Mouse (Mus musculus): ENCODE data around the gene Tmem151a. TPM values are rescaled to one million over a fixed set of nuclear protein-coding genes. Genes with fewer than 3 reads are reported as not detected.
"Not testable (repeated sequence)": the region's sequence is repeated elsewhere in the genome, so short reads cannot be mapped to it uniquely, and the experiment has no call there.

The Tmem151a gene
- total and polyA plus RNA-seq, 2 experiments from 2014 or later, result 71.5 to 76.6 TPM

DNA sequence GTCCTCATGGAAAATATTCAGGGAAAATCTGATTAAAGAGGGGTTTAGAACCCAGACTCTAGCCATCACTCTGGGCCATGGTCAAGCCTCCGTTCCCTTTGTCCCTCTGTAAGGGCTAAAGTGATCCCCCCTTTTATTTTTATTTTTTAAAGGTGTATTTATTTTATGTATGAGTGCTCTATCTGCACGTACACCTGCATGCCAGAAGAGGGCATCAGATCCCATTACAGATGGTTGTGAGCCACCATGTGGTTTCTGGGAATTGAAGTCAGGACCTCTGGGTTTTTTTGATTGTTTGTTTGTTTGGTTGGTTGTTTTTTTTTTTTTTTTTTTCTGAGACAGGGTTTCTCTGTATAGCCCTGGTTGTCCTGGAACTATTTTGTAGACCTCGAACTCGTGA is 1.2 kb upstream of the Tmem151a start:
- DNase-seq (ENCODE audit: low spot score); H3K36me3 ChIP-seq (ENCODE audit: insufficient read depth, low read length); H3K27ac ChIP-seq; H3K9ac ChIP-seq (replicated peaks; ENCODE audit: low read length); H3K4me2 ChIP-seq (ENCODE audit: low read depth, low read length); H3K27me3 ChIP-seq (ENCODE audit: insufficient read depth, low read length); H3K4me3 ChIP-seq (ENCODE audit: low read length); H3K9me3 ChIP-seq (ENCODE audit: low read length); ATAC-seq: not testable (repeated sequence)
- WGBS, result 53% methylated on average over 4 of the region's 4 CpGs
- peak; percentile 48 for TF ChIP-seq CTCF (IDR thresholded peaks at IDR 0.05; ENCODE audit: low read depth)
- peaks cover 13% of the 10 kb centered on the region; the same call in 1 of the 2 replicates for H3K4me1 ChIP-seq (ENCODE audit: insufficient read depth, low read length)

DNA sequence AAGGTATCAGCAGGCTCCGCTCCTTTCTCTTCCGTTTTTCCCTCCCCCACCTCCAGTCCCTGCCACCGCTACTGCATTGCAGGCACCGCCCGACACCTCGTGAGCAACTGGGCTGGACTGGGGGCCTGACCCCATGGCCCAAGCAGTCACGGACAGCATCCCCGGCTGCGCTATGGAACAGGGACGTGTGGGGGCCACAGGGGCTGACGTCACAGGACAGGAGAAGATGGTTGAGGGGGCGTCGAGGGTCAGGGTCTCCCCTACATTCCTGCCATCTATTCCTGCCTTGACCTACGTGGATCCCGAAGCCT is 542 bp downstream of the Tmem151a start:
- TF ChIP-seq CTCF (IDR thresholded peaks at IDR 0.05; ENCODE audit: low read depth), result no peak
- Histone ChIP-seq H3K27ac (peak overlapping the region; percentile 71), H3K4me1 (ENCODE audit: insufficient read depth, low read length) (peaks cover 13% of the 10 kb centered on the region; the same call in 1 of the 2 replicates), H3K4me2 (ENCODE audit: low read depth, low read length) (peak overlapping the region; percentile 67), H3K9ac (replicated peaks; ENCODE audit: low read length) (peak overlapping the region; percentile 86), H3K9me3 (ENCODE audit: low read length) (no peaks in the 10 kb centered on the region), H3K27me3 (ENCODE audit: insufficient read depth, low read length) (no peaks in the 10 kb centered on the region), H3K4me3 (ENCODE audit: low read length) (peak overlapping the region; percentile 69), H3K36me3 (ENCODE audit: insufficient read depth, low read length) (no peaks in the 10 kb centered on the region)
- WGBS, result under 1% methylated on average over 15 of the region's 15 CpGs
- DNase-seq (ENCODE audit: low spot score) (no peak), ATAC-seq (no peak)

DNA sequence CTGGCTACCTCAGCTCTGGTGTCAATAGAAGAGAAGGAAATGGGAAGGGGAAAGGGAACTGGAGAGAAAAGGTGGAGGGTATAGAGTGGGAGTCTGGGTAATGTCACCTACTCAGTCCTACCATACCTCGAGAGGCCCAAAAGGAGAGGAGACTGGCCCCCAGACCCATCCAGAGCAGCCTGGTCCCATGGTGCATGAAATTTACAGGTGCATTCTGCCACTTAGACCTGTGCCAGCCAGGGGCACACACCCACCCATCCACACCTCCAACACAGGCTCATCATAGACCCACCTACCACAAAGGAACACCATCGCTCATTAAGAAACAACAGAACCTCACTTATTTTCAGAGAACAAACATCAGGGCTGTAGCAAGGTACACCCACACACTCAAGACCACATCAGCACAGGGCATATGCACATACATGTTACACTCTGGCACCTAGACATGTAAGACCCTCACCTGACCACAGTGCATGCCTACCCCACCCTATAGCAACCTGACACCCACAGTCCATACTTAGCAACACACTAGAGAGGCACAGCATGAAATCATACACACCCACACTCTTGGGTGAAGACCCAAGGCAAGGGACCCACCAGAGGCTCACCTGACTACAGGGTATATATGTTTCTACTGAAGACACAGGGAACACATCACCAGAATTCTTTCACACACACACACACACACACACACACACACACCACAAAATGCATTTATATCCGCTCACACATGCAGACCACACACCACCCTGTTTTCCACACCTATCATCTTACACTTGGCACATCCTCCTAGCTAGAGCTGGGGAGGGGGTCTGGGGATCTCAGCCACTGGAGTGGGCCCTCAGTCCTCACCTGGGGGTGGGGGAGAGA is 1.1 kb downstream of the Tmem151a start:
- DNase-seq (ENCODE audit: low spot score), result peak; percentile 45
- no peaks in the 10 kb centered on the region for H3K9me3 ChIP-seq (ENCODE audit: low read length)
- 63% methylated on average over 3 of the region's 3 CpGs for WGBS
- H3K4me2 ChIP-seq (ENCODE audit: low read depth, low read length), result peak overlapping the region; percentile 67
- TF ChIP-seq CTCF (IDR thresholded peaks at IDR 0.05; ENCODE audit: low read depth), result no peak
- peak overlapping the region; percentile 71 for H3K27ac ChIP-seq
- H3K36me3 ChIP-seq (ENCODE audit: insufficient read depth, low read length), result no peaks in the 10 kb centered on the region
- peak overlapping the region; percentile 69 for H3K4me3 ChIP-seq (ENCODE audit: low read length)
- peak overlapping the region; percentile 86 for H3K9ac ChIP-seq (replicated peaks; ENCODE audit: low read length)
- peaks cover 10% of the 10 kb centered on the region; the same call in 1 of the 2 replicates for H3K4me1 ChIP-seq (ENCODE audit: insufficient read depth, low read length)
- ATAC-seq, result no peak
- H3K27me3 ChIP-seq (ENCODE audit: insufficient read depth, low read length), result no peaks in the 10 kb centered on the region

DNA sequence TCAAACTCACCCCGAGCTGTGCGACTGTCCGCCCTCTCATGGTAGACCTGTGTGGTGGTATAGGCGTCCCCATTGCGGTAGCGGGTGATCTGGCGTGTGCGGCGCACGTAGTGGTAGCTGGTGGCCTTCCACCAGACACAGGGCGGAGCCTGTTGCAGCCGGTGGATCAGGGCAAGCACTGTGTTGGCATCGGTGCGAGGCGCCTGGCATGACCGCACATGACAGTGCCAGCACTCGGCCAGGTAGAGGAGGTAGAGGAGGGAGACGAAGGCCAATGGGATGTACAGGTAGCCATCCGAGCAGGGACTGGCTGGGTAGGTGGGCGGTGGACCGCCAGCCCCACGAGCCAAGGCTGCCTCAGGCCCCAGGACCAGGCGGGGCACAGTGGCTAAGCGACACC is 2.7 kb downstream of the Tmem151a start:
- Histone ChIP-seq H3K4me1 (ENCODE audit: insufficient read depth, low read length) (peaks cover 6% of the 10 kb centered on the region; the same call in 1 of the 2 replicates), H3K4me2 (ENCODE audit: low read depth, low read length) (no peak overlapping the region), H3K27me3 (ENCODE audit: insufficient read depth, low read length) (no peaks in the 10 kb centered on the region), H3K9me3 (ENCODE audit: low read length) (no peaks in the 10 kb centered on the region), H3K27ac (no peak overlapping the region), H3K9ac (replicated peaks; ENCODE audit: low read length) (no peak overlapping the region), H3K36me3 (ENCODE audit: insufficient read depth, low read length) (no peaks in the 10 kb centered on the region), H3K4me3 (ENCODE audit: low read length) (no peak overlapping the region)
- no peak for TF ChIP-seq CTCF (IDR thresholded peaks at IDR 0.05; ENCODE audit: low read depth)
- WGBS, result 71% methylated on average over 24 of the region's 24 CpGs
- DNase-seq (ENCODE audit: low spot score) (no peak), ATAC-seq (no peak)

DNA sequence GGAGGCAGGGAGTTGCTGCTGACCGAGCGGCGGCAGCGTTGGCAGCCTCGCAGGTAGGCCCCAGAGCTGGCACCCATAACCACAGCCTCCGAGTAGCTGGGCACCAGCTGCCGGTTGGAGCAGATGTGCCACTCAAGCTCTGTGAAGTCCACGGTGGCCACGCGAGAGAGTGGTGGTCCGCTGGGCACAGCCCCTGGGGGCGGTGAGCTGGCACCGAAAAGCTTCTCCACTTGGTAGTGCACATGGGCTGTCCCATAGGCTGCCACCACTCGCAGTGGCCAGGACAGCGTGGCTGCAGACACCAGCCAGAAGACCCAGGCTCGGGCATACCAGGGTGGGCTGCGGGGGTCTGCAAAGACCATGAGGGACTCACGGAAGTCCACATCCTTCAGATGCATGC is 3.3 kb downstream of the Tmem151a start:
- Histone ChIP-seq H3K4me2 (ENCODE audit: low read depth, low read length) (no peak overlapping the region), H3K27ac (no peak overlapping the region), H3K4me1 (ENCODE audit: insufficient read depth, low read length) (0 out of 2 replicates have a peak, but pooled peaks cover under 1% of the 10 kb centered on the region), H3K27me3 (ENCODE audit: insufficient read depth, low read length) (no peaks in the 10 kb centered on the region), H3K4me3 (ENCODE audit: low read length) (no peak overlapping the region), H3K36me3 (ENCODE audit: insufficient read depth, low read length) (no peaks in the 10 kb centered on the region), H3K9me3 (ENCODE audit: low read length) (no peaks in the 10 kb centered on the region), H3K9ac (replicated peaks; ENCODE audit: low read length) (no peak overlapping the region)
- no peak for TF ChIP-seq CTCF (IDR thresholded peaks at IDR 0.05; ENCODE audit: low read depth)
- DNase-seq (ENCODE audit: low spot score), result no peak
- 65% methylated on average over 18 of the region's 18 CpGs for WGBS
- ATAC-seq, result no peak

DNA sequence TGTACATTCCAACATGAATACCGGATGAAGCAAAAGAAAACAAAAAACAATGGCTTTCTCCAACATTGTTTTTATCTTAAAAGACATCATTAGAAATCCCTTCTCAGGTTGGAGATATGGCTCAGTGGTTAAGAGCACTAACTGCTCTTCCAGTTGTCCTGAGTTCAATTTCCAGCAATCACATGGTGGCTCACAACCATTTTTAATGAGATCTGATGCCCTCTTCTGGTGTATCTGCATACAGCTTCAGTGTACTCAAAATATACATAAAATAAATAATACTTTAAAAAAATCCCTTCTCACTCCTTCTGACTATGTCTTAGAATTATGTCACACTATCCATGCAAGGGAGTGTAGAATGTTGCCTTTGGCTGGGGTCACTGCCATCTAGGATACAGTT is 6.1 kb downstream of the Tmem151a start:
- Histone ChIP-seq H3K4me2 (ENCODE audit: low read depth, low read length) (no peak overlapping the region), H3K9ac (replicated peaks; ENCODE audit: low read length) (no peak overlapping the region), H3K9me3 (ENCODE audit: low read length) (no peaks in the 10 kb centered on the region), H3K27ac (no peak overlapping the region), H3K4me1 (ENCODE audit: insufficient read depth, low read length) (no peaks in the 10 kb centered on the region), H3K4me3 (ENCODE audit: low read length) (no peak overlapping the region), H3K36me3 (ENCODE audit: insufficient read depth, low read length) (no peaks in the 10 kb centered on the region), H3K27me3 (ENCODE audit: insufficient read depth, low read length) (no peaks in the 10 kb centered on the region)
- DNase-seq (ENCODE audit: low spot score) (no peak), ATAC-seq (no peak)
- no peak; the same call in 1 of the 2 replicates for TF ChIP-seq CTCF (IDR thresholded peaks at IDR 0.05; ENCODE audit: low read depth)
- 88% methylated on average over 1 of the region's 1 CpGs for WGBS

DNA sequence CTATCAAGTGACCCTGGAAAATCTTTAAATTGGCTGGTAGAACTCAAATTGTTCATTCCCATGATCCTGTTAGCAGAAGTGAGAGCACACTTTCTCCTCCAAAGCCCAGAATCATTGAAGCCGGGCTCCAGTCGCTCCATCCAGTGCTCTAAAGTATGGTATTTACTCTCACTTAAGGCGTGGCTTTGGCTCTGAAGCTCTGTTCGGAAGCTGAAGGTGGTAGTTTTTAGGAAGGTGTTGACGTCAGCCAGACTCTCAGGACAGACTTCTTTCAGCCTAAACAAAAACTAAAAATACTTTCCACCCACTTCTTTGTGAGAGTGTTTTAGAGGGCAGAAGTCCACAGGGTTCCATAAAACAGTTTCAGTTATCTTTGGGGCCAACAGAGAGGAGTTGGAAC is 11.8 kb downstream of the Tmem151a start:
- Histone ChIP-seq H3K9me3 (ENCODE audit: low read length) (no peaks in the 10 kb centered on the region), H3K4me2 (ENCODE audit: low read depth, low read length) (no peak overlapping the region), H3K27ac (no peak overlapping the region), H3K4me1 (ENCODE audit: insufficient read depth, low read length) (peaks cover 3% of the 10 kb centered on the region; the same call in 1 of the 2 replicates), H3K9ac (replicated peaks; ENCODE audit: low read length) (no peak overlapping the region), H3K27me3 (ENCODE audit: insufficient read depth, low read length) (no peaks in the 10 kb centered on the region), H3K36me3 (ENCODE audit: insufficient read depth, low read length) (no peaks in the 10 kb centered on the region), H3K4me3 (ENCODE audit: low read length) (no peak overlapping the region)
- 45% methylated on average over 5 of the region's 5 CpGs for WGBS
- no peak for TF ChIP-seq CTCF (IDR thresholded peaks at IDR 0.05; ENCODE audit: low read depth)
- DNase-seq (ENCODE audit: low spot score) (no peak), ATAC-seq (no peak)

Data from hindbrain, postnatal 0 days (tissue).